Mouse (Mus musculus) thymus, adult 2 months (tissue): ENCODE data around the gene Chst11. TPM values are rescaled to one million over a fixed set of nuclear protein-coding genes. Genes with fewer than 3 reads are reported as not detected.

Experiments
- DNase-seq: peaks from one replicate; pipeline ENCODE4 v3.0.0; 2021
- H3K27ac ChIP-seq: fragments of 200-500 bp; 2 replicates; pipeline ENCODE4 v1.5.1; 2012; ENCODE audit warnings: low read length, control low read depth; ENCODE audit not compliant: control insufficient read depth, insufficient read depth
- H3K27me3 ChIP-seq: fragments of 200-500 bp; 2 replicates; pipeline ENCODE4 v1.6.1; 2012; ENCODE audit warnings: mild to moderate bottlenecking, low read length, moderate library complexity, mixed read lengths; ENCODE audit not compliant: control insufficient read depth, insufficient read depth
- H3K36me3 ChIP-seq: fragments of 200-500 bp; 2 replicates; pipeline ENCODE4 v1.6.1; 2012; ENCODE audit warnings: mild to moderate bottlenecking, low read length, moderate library complexity; ENCODE audit not compliant: control insufficient read depth, insufficient read depth
- H3K4me1 ChIP-seq: fragments of 200-500 bp; replicated peaks from 2 replicates; pipeline ENCODE4 v1.6.1; 2012; ENCODE audit warnings: low read length; ENCODE audit not compliant: control insufficient read depth, insufficient read depth
- H3K4me3 ChIP-seq: fragments of 200-500 bp; 2 replicates; pipeline ENCODE4 v1.5.1; 2012; ENCODE audit warnings: mild to moderate bottlenecking, low read length, control low read depth, moderate library complexity; ENCODE audit not compliant: control insufficient read depth, insufficient read depth
- CTCF ChIP-seq: fragments of 200-500 bp; IDR thresholded peaks from 2 replicates; pipeline ENCODE4 v1.5.1; 2012; ENCODE audit warnings: mild to moderate bottlenecking, control low read depth, low read length, moderate library complexity, borderline replicate concordance; ENCODE audit not compliant: control insufficient read depth, poor library complexity, insufficient read depth; ENCODE audit errors: extremely low read depth
- POLR2A ChIP-seq: fragments of 200-500 bp; IDR thresholded peaks from 2 replicates; pipeline ENCODE4 v1.6.1; 2012; ENCODE audit warnings: mild to moderate bottlenecking, low read length, control low read depth, moderate library complexity; ENCODE audit not compliant: control insufficient read depth, poor library complexity, insufficient read depth; ENCODE audit errors: extremely low read depth
- WGBS: fragments of 180-500 bp; shearing (Covaris S2); methylation state at CpG from one replicate; pipeline ENCODE4 v1.1.7; 2018; 5-methylcytosine and 5-hydroxymethylcytosine counted together
- polyA plus RNA-seq: library from polyadenylated mRNA; depleted of rRNA; stranded (reverse); fragments of >200 nt; gene quantifications from 2 replicates; pipeline ENCODE4 v1.2.3, GENCODE M21; 2012

Gene Chst11
- polyA plus RNA-seq, 1 experiment = 19.4 TPM

DNA sequence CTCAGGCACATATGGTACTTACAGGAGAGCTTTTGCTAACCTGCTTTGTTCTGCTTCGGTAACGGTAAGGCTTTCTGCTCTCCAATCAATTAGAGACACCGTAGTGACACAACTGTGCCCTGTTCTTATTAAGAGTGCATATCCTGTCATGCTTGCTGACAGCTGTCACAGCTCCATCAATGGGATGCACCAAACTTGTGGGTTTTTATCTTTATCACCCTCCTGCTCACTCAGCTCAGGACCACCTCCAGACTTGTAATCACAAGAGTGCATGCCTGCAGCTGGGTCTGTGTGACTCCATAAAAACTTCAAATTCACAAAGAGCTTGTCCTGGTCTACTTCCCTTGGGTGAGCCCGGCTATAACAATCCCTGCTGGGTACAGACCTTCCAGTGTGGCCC lies 23.3 kb upstream of the Chst11 start:
- H3K36me3 ChIP-seq = no peaks in the 10 kb centered on the region
- H3K27me3 ChIP-seq = no peaks in the 10 kb centered on the region
- H3K4me3 ChIP-seq = no peak overlapping the region
- no peak overlapping the region for H3K27ac ChIP-seq
- WGBS = 96% methylated on average over 4 of the region's 4 CpGs
- DNase-seq = no peak
- peaks cover 8% of the 10 kb centered on the region for H3K4me1 ChIP-seq
- TF ChIP-seq POLR2A (no peak), CTCF (no peak)

DNA sequence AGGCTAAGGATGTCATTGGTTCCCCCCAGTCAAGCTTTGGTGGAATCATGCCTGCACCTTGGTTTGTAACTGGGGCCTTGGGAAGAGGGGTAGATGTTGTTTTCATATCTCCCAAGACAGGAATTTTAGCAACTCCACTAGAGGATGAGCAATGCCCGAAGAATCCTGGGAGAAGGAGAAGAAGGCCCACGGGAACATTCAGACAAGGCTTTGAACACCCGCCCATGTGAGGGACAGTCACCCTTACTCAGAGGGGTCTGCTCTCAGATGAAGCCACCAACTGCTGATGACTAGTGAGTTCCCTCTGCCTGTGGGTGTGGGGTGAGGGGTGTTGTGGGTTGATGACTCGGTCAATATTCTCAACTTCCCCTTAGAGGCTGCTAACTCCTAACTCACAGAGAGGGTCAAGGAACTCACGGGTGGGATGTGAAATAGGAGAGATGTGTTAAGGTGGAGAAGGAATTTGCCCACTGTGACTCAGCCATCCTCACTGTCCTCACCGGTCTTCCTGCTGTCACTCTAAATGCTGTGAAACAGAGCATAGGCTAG lies 22.8 kb upstream of the Chst11 start:
- Histone ChIP-seq H3K27ac (no peak overlapping the region), H3K4me3 (no peak overlapping the region), H3K4me1 (peaks cover 8% of the 10 kb centered on the region), H3K27me3 (no peaks in the 10 kb centered on the region), H3K36me3 (no peaks in the 10 kb centered on the region)
- TF ChIP-seq POLR2A (no peak), CTCF (no peak)
- no peak for DNase-seq
- WGBS = 54% methylated on average over 6 of the region's 6 CpGs

DNA sequence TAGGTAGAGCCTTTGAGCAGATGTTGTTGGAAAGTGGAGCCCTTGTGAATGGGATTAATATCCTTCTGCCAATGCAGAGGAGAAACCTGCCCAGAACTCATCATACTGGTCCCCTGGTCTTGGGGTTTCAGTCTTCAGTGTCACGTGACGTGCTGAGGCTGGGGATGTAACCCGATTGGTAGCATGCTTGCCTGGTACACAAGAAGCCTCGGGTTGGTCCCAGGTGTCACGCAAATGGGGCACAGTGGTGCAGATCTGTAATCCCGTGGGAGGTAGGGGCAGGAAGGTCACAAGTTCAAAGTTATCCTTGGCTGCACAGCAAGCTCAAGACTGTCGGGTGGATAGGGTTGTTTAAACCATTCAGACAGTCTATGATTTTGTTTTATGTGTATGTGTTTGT lies 20.8 kb upstream of the Chst11 start:
- H3K4me3 ChIP-seq = no peak overlapping the region
- no peaks in the 10 kb centered on the region for H3K4me1 ChIP-seq
- no peak for DNase-seq
- no peak overlapping the region for H3K27ac ChIP-seq
- 87% methylated on average over 7 of the region's 7 CpGs for WGBS
- H3K27me3 ChIP-seq = no peaks in the 10 kb centered on the region
- no peaks in the 10 kb centered on the region for H3K36me3 ChIP-seq
- TF ChIP-seq CTCF (no peak), POLR2A (no peak)

DNA sequence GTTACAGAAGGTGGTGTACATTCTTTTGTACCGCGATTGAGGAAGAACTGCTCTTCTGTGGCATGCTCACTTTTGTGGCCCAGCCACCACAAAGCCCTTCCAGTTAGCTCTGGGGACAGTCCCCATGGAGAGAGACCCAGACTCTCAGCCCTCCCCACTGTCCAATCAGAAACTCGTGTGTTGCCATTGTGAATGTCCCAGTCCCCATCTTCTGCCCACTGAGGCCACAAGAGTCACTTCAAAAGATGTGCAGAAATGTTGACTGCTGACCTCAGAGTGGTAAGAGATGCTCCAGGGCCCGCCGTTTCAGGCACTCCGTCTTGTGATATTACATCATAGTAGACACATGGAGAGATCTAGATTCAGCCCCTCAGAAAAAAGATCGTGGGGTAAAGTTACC lies 18.6 kb upstream of the Chst11 start:
- DNase-seq = no peak
- no peaks in the 10 kb centered on the region for H3K27me3 ChIP-seq
- H3K4me3 ChIP-seq = no peak overlapping the region
- WGBS = 30% methylated on average over 7 of the region's 7 CpGs
- H3K27ac ChIP-seq = no peak overlapping the region
- H3K4me1 ChIP-seq = no peaks in the 10 kb centered on the region
- no peaks in the 10 kb centered on the region for H3K36me3 ChIP-seq
- no peak for TF ChIP-seq POLR2A
- no peak for TF ChIP-seq CTCF

DNA sequence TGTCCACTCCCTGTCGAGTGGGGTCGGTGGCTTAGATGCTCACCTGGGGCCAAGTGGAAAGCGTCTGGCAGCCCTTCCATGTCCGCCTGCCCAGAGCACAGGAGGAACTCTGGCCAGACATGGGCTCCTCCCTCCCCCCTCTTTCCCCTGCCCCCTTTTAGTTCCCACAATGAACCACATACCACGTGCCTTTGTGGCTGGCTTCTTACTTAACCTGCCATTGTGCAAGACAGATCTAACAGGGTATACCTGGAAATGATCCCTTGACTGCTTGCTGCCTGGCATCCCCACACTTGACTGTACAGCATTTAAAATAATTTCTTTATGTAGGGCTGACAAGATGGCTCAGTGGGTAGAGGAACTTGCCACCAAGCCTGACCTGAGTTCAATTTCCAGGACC lies 15.7 kb upstream of the Chst11 start:
- Histone ChIP-seq H3K4me1 (peaks cover 3% of the 10 kb centered on the region; the same call in 1 of the 2 replicates), H3K4me3 (no peak overlapping the region), H3K36me3 (no peaks in the 10 kb centered on the region), H3K27me3 (no peaks in the 10 kb centered on the region), H3K27ac (no peak overlapping the region)
- no peak for DNase-seq
- 36% methylated on average over 5 of the region's 5 CpGs for WGBS
- TF ChIP-seq POLR2A (no peak), CTCF (no peak)

DNA sequence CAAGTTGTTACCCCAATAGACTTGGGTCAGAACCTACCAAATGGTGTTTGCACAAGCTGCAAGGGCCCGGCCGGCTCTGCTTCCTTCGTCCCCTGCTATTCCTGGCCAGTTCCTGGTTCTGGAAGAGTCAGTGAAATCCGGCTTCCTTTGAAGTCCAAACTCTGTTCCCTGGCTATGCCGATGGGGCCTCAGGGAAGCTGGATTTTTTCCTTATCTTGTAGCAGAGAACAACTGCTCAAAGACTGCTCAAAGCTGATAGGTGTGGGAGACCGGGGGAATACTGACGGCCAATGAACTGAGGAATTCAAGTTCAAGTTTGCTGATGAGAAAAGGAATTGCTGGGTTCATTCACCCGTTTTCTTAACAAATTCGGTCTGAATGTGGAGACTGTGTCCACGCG lies 13.7 kb upstream of the Chst11 start:
- Histone ChIP-seq H3K36me3 (no peaks in the 10 kb centered on the region), H3K27me3 (no peaks in the 10 kb centered on the region), H3K4me1 (peaks cover 3% of the 10 kb centered on the region; the same call in 1 of the 2 replicates), H3K4me3 (no peak overlapping the region), H3K27ac (no peak overlapping the region)
- 96% methylated on average over 11 of the region's 11 CpGs for WGBS
- DNase-seq = no peak
- TF ChIP-seq POLR2A (no peak), CTCF (no peak)

DNA sequence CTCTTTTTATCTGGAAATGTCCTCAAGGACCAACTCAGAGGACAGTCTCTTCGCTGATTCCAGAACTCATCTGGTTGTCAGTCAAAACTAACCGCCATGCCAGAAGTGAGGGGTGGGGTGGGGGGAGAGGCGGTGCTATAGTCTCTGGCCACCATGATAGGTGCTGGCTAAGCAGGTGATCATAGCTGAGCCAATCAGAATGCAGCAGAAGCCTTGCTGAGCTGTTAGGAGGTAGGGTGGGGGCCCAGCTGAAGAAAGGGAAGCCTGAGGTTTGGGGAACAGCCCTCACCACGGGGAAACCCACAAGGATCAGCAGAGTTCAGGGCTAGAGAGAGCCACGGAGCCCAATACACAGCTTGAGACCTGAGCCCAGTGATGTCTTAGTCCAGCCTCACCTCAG lies 11.1 kb upstream of the Chst11 start:
- peaks cover 3% of the 10 kb centered on the region; the same call in 1 of the 2 replicates for H3K4me1 ChIP-seq
- 19% methylated on average over 5 of the region's 5 CpGs for WGBS
- no peak overlapping the region for H3K27ac ChIP-seq
- no peaks in the 10 kb centered on the region for H3K36me3 ChIP-seq
- no peaks in the 10 kb centered on the region for H3K27me3 ChIP-seq
- no peak overlapping the region for H3K4me3 ChIP-seq
- peak; percentile 10 for DNase-seq
- TF ChIP-seq CTCF = no peak
